Mouse (Mus musculus) embryonic facial prominence, embryonic 11.5 days (tissue): ENCODE results near the gene Rcl1. TPM values are rescaled to one million over a fixed set of nuclear protein-coding genes. Genes with fewer than 3 reads are reported as not detected.

Experiments
- ATAC-seq: fragments of 200-750 bp; cut with Nextera tagmentation; replicated peaks from 2 replicates; pipeline ENCODE4 v1.8.0; 2017; ENCODE audit warnings: low read depth; ENCODE audit not compliant: insufficient number of reproducible peaks, low FRiP score, low TSS enrichment
- DNase-seq: peaks from one replicate; pipeline ENCODE4 v3.0.0-alpha.2; 2015; ENCODE audit warnings: low spot score
- H3K27ac ChIP-seq: fragments of 300-500 bp; sonication (generic); replicated peaks from 2 replicates; pipeline ENCODE4 v1.5.1; 2014; ENCODE audit warnings: mild to moderate bottlenecking, low read depth, low read length, control low read depth
- H3K27me3 ChIP-seq: fragments of 300-500 bp; sonication (generic); 2 replicates; pipeline ENCODE4 v1.6.1; 2014; ENCODE audit warnings: mild to moderate bottlenecking, low read length, moderate library complexity, mixed read lengths; ENCODE audit not compliant: control insufficient read depth, insufficient read depth
- H3K36me3 ChIP-seq: fragments of 300-500 bp; sonication (generic); replicated peaks from 2 replicates; pipeline ENCODE4 v1.6.1; 2014; ENCODE audit warnings: low read depth, mild to moderate bottlenecking, low read length, moderate library complexity, mixed read lengths; ENCODE audit not compliant: control insufficient read depth, insufficient read depth
- H3K4me1 ChIP-seq: fragments of 300-500 bp; sonication (generic); 2 replicates; pipeline ENCODE4 v1.6.1; 2014; ENCODE audit warnings: low read length, mixed read lengths; ENCODE audit not compliant: control insufficient read depth, insufficient read depth
- H3K4me2 ChIP-seq: fragments of 300-500 bp; sonication (generic); 2 replicates; pipeline ENCODE4 v1.6.1; 2014; ENCODE audit warnings: low read depth, mild to moderate bottlenecking, control low read depth, low read length, moderate library complexity
- H3K4me3 ChIP-seq: fragments of 300-500 bp; sonication (generic); 2 replicates; pipeline ENCODE4 v1.5.1; 2014; ENCODE audit warnings: low read depth, low read length, control low read depth
- H3K9ac ChIP-seq: fragments of 300-500 bp; sonication (generic); replicated peaks from 2 replicates; pipeline ENCODE4 v1.6.1; 2014; ENCODE audit warnings: mild to moderate bottlenecking, control low read depth, low read length
- H3K9me3 ChIP-seq: fragments of 300-500 bp; sonication (generic); replicated peaks from 2 replicates; pipeline ENCODE4 v1.6.1; 2016; ENCODE audit warnings: mild to moderate bottlenecking, low read length, inconsistent platforms, mixed read lengths; ENCODE audit not compliant: control insufficient read depth
- whole genome bisulfite sequencing: fragments of 180-500 bp; shearing (Covaris S2); extraction: QIAGEN DNeasy Blood & Tissue Kit; methylation state at CpG from one replicate; pipeline ENCODE4 v1.1.7; 2014; 5-methylcytosine and 5-hydroxymethylcytosine counted together
- polyA plus RNA-seq: library from polyadenylated mRNA; unstranded; fragments of >200 nt; fragmentation: Nextera tagmentation; extraction: Ambion mirVana; gene quantifications from 2 replicates; pipeline ENCODE4 v1.2.1, GENCODE M21; 2014

The Rcl1 gene
- polyA plus RNA-seq, 1 experiment from 2014 or later, result 73.3 TPM

GRCm38 (mm10) chr19:29145421-29145820 lies 44.2 kb downstream of the Rcl1 start:
- Histone ChIP-seq H3K27ac (no peak overlapping the region), H3K27me3 (no peaks in the 10 kb centered on the region), H3K9me3 (no peaks in the 10 kb centered on the region), H3K9ac (no peak overlapping the region), H3K4me1 (no peaks in the 10 kb centered on the region), H3K36me3 (no peaks in the 10 kb centered on the region), H3K4me2 (no peak overlapping the region), H3K4me3 (no peak overlapping the region)
- WGBS, result 90% methylated on average over 6 of the region's 6 CpGs
- no peak for DNase-seq
- ATAC-seq, result no peak

GRCm38 (mm10) chr19:29146820-29147219 lies 45.6 kb downstream of the Rcl1 start:
- H3K36me3 ChIP-seq, result no peaks in the 10 kb centered on the region
- ATAC-seq, result no peak
- 83% methylated on average over 9 of the region's 9 CpGs for WGBS

GRCm38 (mm10) chr19:29149583-29149982 lies 48.4 kb downstream of the Rcl1 start:
- Histone ChIP-seq H3K4me3 (no peak overlapping the region), H3K27ac (no peak overlapping the region), H3K36me3 (no peaks in the 10 kb centered on the region), H3K9ac (no peak overlapping the region), H3K4me1 (no peaks in the 10 kb centered on the region), H3K27me3 (no peaks in the 10 kb centered on the region), H3K4me2 (no peak overlapping the region), H3K9me3 (no peaks in the 10 kb centered on the region)
- no peak for DNase-seq
- WGBS, result 64% methylated on average over 6 of the region's 6 CpGs
- no peak for ATAC-seq

More at GRCm38 (mm10) chr19:29146820-29147219, 45.6 kb downstream of the Rcl1 start:
- Histone ChIP-seq H3K4me1 (no peaks in the 10 kb centered on the region), H3K27me3 (no peaks in the 10 kb centered on the region), H3K9me3 (no peaks in the 10 kb centered on the region), H3K9ac (no peak overlapping the region), H3K4me2 (no peak overlapping the region), H3K27ac (no peak overlapping the region), H3K4me3 (no peak overlapping the region)
- no peak for DNase-seq

GRCm38 (mm10) chr19:29150038-29150437 lies 48.9 kb downstream of the Rcl1 start:
- no peak overlapping the region for H3K4me2 ChIP-seq
- 61% methylated on average over 6 of the region's 6 CpGs for WGBS
- no peaks in the 10 kb centered on the region for H3K27me3 ChIP-seq
- H3K27ac ChIP-seq, result no peak overlapping the region
- ATAC-seq, result no peak
- no peak overlapping the region for H3K9ac ChIP-seq
- H3K36me3 ChIP-seq, result no peaks in the 10 kb centered on the region
- no peak overlapping the region for H3K4me3 ChIP-seq
- DNase-seq, result no peak
- H3K9me3 ChIP-seq, result no peaks in the 10 kb centered on the region
- H3K4me1 ChIP-seq, result no peaks in the 10 kb centered on the region

- Histone ChIP-seq H3K4me2 (no peak overlapping the region), H3K27ac (no peak overlapping the region), H3K27me3 (no peaks in the 10 kb centered on the region), H3K36me3 (no peaks in the 10 kb centered on the region), H3K9me3 (no peaks in the 10 kb centered on the region), H3K4me1 (no peaks in the 10 kb centered on the region), H3K9ac (no peak overlapping the region), H3K4me3 (no peak overlapping the region)
- ATAC-seq (no peak), DNase-seq (no peak)
- WGBS, result 86% methylated on average over 2 of the region's 2 CpGs
Observed at GRCm38 (mm10) chr19:29151443-29151842, 50.3 kb downstream of the Rcl1 start.

- 72% methylated on average over 3 of the region's 3 CpGs for WGBS
- DNase-seq (no peak), ATAC-seq (no peak)
- Histone ChIP-seq H3K9me3 (no peaks in the 10 kb centered on the region), H3K4me1 (no peaks in the 10 kb centered on the region), H3K36me3 (no peaks in the 10 kb centered on the region), H3K27ac (no peak overlapping the region), H3K4me2 (no peak overlapping the region), H3K4me3 (no peak overlapping the region), H3K9ac (no peak overlapping the region), H3K27me3 (no peaks in the 10 kb centered on the region)
Observed at GRCm38 (mm10) chr19:29155552-29155951, 54.4 kb downstream of the Rcl1 start.

GRCm38 (mm10) chr19:29156417-29156816 lies 55.2 kb downstream of the Rcl1 start:
- ATAC-seq (no peak), DNase-seq (no peak)
- H3K4me2 ChIP-seq, result no peak overlapping the region
- no peak overlapping the region for H3K9ac ChIP-seq
- no peaks in the 10 kb centered on the region for H3K9me3 ChIP-seq
- H3K36me3 ChIP-seq, result no peaks in the 10 kb centered on the region
- H3K4me3 ChIP-seq, result no peak overlapping the region
- no peaks in the 10 kb centered on the region for H3K4me1 ChIP-seq
- no peaks in the 10 kb centered on the region for H3K27me3 ChIP-seq
- 56% methylated on average over 3 of the region's 3 CpGs for WGBS
- no peak overlapping the region for H3K27ac ChIP-seq

GRCm38 (mm10) chr19:29157678-29158466 lies 56.7 kb downstream of the Rcl1 start:
- ATAC-seq, result no peak

More at GRCm38 (mm10) chr19:29157678-29158466, 56.7 kb downstream of the Rcl1 start:
- DNase-seq, result no peak
- no peaks in the 10 kb centered on the region for H3K9me3 ChIP-seq
- no peak overlapping the region for H3K4me3 ChIP-seq
- no peaks in the 10 kb centered on the region for H3K36me3 ChIP-seq
- 91% methylated on average over 5 of the region's 5 CpGs for WGBS
- no peak overlapping the region for H3K9ac ChIP-seq
- no peak overlapping the region for H3K27ac ChIP-seq
- H3K27me3 ChIP-seq, result no peaks in the 10 kb centered on the region
- H3K4me2 ChIP-seq, result no peak overlapping the region
- no peaks in the 10 kb centered on the region for H3K4me1 ChIP-seq
